Mouse (Mus musculus) MEL (cell line): Measurements from ENCODE around the gene Csnk2b. TPM values are rescaled to one million over a fixed set of nuclear protein-coding genes. Genes with fewer than 3 reads are reported as not detected.

ENCODE experiments used
- DNase-seq: peaks from one replicate; pipeline ENCODE4 v3.0.0; 2011; ENCODE audit warnings: low read depth, low spot score
- H3K27ac ChIP-seq: 2 replicates; pipeline ENCODE4 v1.5.1; 2012; ENCODE audit warnings: low read depth, mild to moderate bottlenecking, control low read depth, low read length, moderate library complexity; ENCODE audit not compliant: control insufficient read depth
- H3K27me3 ChIP-seq, 2 experiments: fragments of 150-350 bp in 1 of 2; sonication (generic) in 1 of 2; 2 replicates each; pipeline ENCODE4 v1.6.1; 2012; ENCODE audit warnings: low read length in 2 of 2, mild to moderate bottlenecking in 2 of 2, improper control_type of control experiment in 1 of 2, moderate library complexity in 1 of 2; ENCODE audit not compliant: insufficient read depth in 2 of 2, control insufficient read depth in 1 of 2
- H3K36me3 ChIP-seq, 2 experiments: 2 replicates each; pipeline ENCODE4 v1.6.1; 2012 to 2014; ENCODE audit warnings: low read length in 2 of 2, improper control_type of control experiment in 1 of 2, inconsistent platforms in 1 of 2, mild to moderate bottlenecking in 1 of 2; ENCODE audit not compliant: insufficient read depth in 2 of 2, control insufficient read depth in 1 of 2
- H3K4me1 ChIP-seq, 2 experiments: fragments of 150-350 bp in 1 of 2; sonication (generic) in 1 of 2; 2 replicates each; pipeline ENCODE4 v1.6.1; 2012; ENCODE audit warnings: low read length in 2 of 2, improper control_type of control experiment in 1 of 2, mild to moderate bottlenecking in 1 of 2; ENCODE audit not compliant: insufficient read depth in 2 of 2, control insufficient read depth in 1 of 2
- H3K4me3 ChIP-seq, 2 experiments: fragments of 150-350 bp in 1 of 2; sonication (generic) in 1 of 2; 2 replicates each; pipeline ENCODE4 v1.5.1; 2012; ENCODE audit warnings: low read depth in 2 of 2, low read length in 2 of 2, mild to moderate bottlenecking in 2 of 2, moderate library complexity in 2 of 2, control low read depth in 1 of 2, improper control_type of control experiment in 1 of 2; ENCODE audit not compliant: control insufficient read depth in 1 of 2, insufficient read depth in 1 of 2
- H3K79me2 ChIP-seq: 2 replicates; pipeline ENCODE4 v1.6.1; 2012; ENCODE audit warnings: mild to moderate bottlenecking, low read length, moderate library complexity; ENCODE audit not compliant: control insufficient read depth, poor library complexity, insufficient read depth
- H3K9ac ChIP-seq: 2 replicates; pipeline ENCODE4 v1.6.1; 2012; ENCODE audit warnings: low read depth, mild to moderate bottlenecking, control low read depth, low read length, moderate library complexity; ENCODE audit not compliant: control insufficient read depth, poor library complexity, severe bottlenecking
- H3K9me3 ChIP-seq: fragments of 150-350 bp; sonication (generic); replicated peaks from 2 replicates; pipeline ENCODE4 v1.6.1; 2012; ENCODE audit warnings: mild to moderate bottlenecking, low read length, improper control_type of control experiment, moderate library complexity; ENCODE audit not compliant: insufficient read depth
- CTCF ChIP-seq, 3 experiments: IDR thresholded peaks in 2 of 3; conservative IDR thresholded peaks in 1 of 3; 2 replicates each; pipeline ENCODE4 v1.5.1; 2011 to 2012; ENCODE audit warnings: low read length in 3 of 3, low read depth in 2 of 3, mild to moderate bottlenecking in 2 of 3, improper control_type of control experiment in 1 of 3, inconsistent platforms in 1 of 3, mixed read lengths in 1 of 3, moderate library complexity in 1 of 3; ENCODE audit not compliant: control insufficient read depth in 1 of 3, insufficient read depth in 1 of 3, poor library complexity in 1 of 3, severe bottlenecking in 1 of 3
- ELF1 ChIP-seq: IDR thresholded peaks from 2 replicates; pipeline ENCODE4 v1.6.1; 2014; ENCODE audit warnings: low read depth, mild to moderate bottlenecking, inconsistent platforms, low read length, improper control_type of control experiment, moderate library complexity
- EP300 ChIP-seq, 2 experiments: IDR thresholded peaks; 2 replicates each; pipeline ENCODE4 v1.6.1; 2011; ENCODE audit warnings: improper control_type of control experiment in 2 of 2, low read length in 2 of 2, low read depth in 1 of 2, mild to moderate bottlenecking in 1 of 2
- GABPA ChIP-seq: IDR thresholded peaks from 2 replicates; pipeline ENCODE4 v1.6.1; 2012; ENCODE audit warnings: low read depth, mild to moderate bottlenecking, inconsistent platforms, low read length, improper control_type of control experiment, moderate library complexity
- GATA1 ChIP-seq: IDR thresholded peaks from 2 replicates; pipeline ENCODE4 v1.6.1; 2011; ENCODE audit warnings: low read depth, low read length, improper control_type of control experiment
- JUND ChIP-seq: IDR thresholded peaks from 2 replicates; pipeline ENCODE4 v1.6.1; 2011; ENCODE audit warnings: low read depth, mild to moderate bottlenecking, improper control_type of control experiment, low read length
- MEF2A ChIP-seq: IDR thresholded peaks from 2 replicates; pipeline ENCODE4 v1.6.1; 2014; ENCODE audit warnings: low read depth, mild to moderate bottlenecking, inconsistent platforms, low read length, improper control_type of control experiment; ENCODE audit not compliant: poor library complexity, insufficient replicate concordance, severe bottlenecking; ENCODE audit errors: extremely low read depth
- MXI1 ChIP-seq: IDR thresholded peaks from 2 replicates; pipeline ENCODE4 v1.6.1; 2011; ENCODE audit warnings: mild to moderate bottlenecking, low read depth, low read length, improper control_type of control experiment
- MYB ChIP-seq: IDR thresholded peaks from 2 replicates; pipeline ENCODE4 v1.6.1; 2011; ENCODE audit warnings: mild to moderate bottlenecking, low read depth, low read length, improper control_type of control experiment
- MYC ChIP-seq: IDR thresholded peaks from 2 replicates; pipeline ENCODE4 v1.6.1; 2011; ENCODE audit warnings: low read depth, mild to moderate bottlenecking, low read length, improper control_type of control experiment, moderate library complexity
- POLR2A ChIP-seq, 2 experiments: IDR thresholded peaks; 2 replicates each; pipeline ENCODE4 v1.6.1; 2011 to 2012; ENCODE audit warnings: low read length in 2 of 2, mild to moderate bottlenecking in 2 of 2, control low read depth in 1 of 2, improper control_type of control experiment in 1 of 2, low read depth in 1 of 2, moderate library complexity in 1 of 2; ENCODE audit not compliant: control insufficient read depth in 1 of 2, insufficient read depth in 1 of 2, poor library complexity in 1 of 2
- RCOR1 ChIP-seq: IDR thresholded peaks from 2 replicates; pipeline ENCODE4 v1.6.1; 2012; ENCODE audit warnings: low read depth, mild to moderate bottlenecking, inconsistent platforms, low read length, improper control_type of control experiment
- SMC3 ChIP-seq: IDR thresholded peaks from 2 replicates; pipeline ENCODE4 v1.6.1; 2011; ENCODE audit warnings: low read depth, low read length, improper control_type of control experiment
- TAL1 ChIP-seq: IDR thresholded peaks from 2 replicates; pipeline ENCODE4 v1.6.1; 2012; ENCODE audit warnings: mild to moderate bottlenecking, inconsistent platforms, low read length, moderate library complexity, mixed read lengths
- USF2 ChIP-seq, 2 experiments: IDR thresholded peaks; 2 replicates each; pipeline ENCODE4 v1.6.1; 2011 to 2012; ENCODE audit warnings: improper control_type of control experiment in 2 of 2, low read length in 2 of 2, borderline replicate concordance in 1 of 2, inconsistent platforms in 1 of 2, low read depth in 1 of 2, mild to moderate bottlenecking in 1 of 2; ENCODE audit not compliant: insufficient read depth in 1 of 2
- polyA plus RNA-seq, 2 experiments: library from polyadenylated mRNA; stranded (reverse) in 1 of 2; unstranded in 1 of 2; fragments of >175 nt in 1 of 2; fragments of >200 nt in 1 of 2; gene quantifications; 2 replicates each; pipeline versions ENCODE4 v1.2.1 to v1.2.4; 2012; ENCODE audit warnings: low replicate concordance in 2 of 2, low read depth in 1 of 2; ENCODE audit not compliant: insufficient read length in 2 of 2, insufficient read depth in 1 of 2, missing spikeins in 1 of 2
- total RNA-seq: library from RNA; depleted of rRNA; stranded (reverse); fragments of 300-350 nt; gene quantifications from 2 replicates; pipeline ENCODE4 v1.2.3, GENCODE M21; 2012

Gene Csnk2b
- total and polyA plus RNA-seq, 3 experiments: 222 to 607 TPM; not detected in 1

- no peak overlapping the region for H3K4me3 ChIP-seq
- DNase-seq: no peak
- H3K9me3 ChIP-seq: no peaks in the 10 kb centered on the region
- no peak overlapping the region for H3K27ac ChIP-seq
- no peak overlapping the region for H3K9ac ChIP-seq
- TF ChIP-seq SMC3: no peak
- TF ChIP-seq RCOR1: no peak
- peaks cover 0 to 16% of the 10 kb centered on the region in 2 experiments; a peak in 3 of 4 replicates for H3K4me1 ChIP-seq
- H3K79me2 ChIP-seq: no peaks in the 10 kb centered on the region
- no peaks in the 10 kb centered on the region; a peak in 1 of 4 replicates for H3K36me3 ChIP-seq
- H3K27me3 ChIP-seq: no peaks in the 10 kb centered on the region
These were observed 50.4 kb downstream of the Csnk2b start for GRCm38 (mm10) chr17:35071454-35071853.

DNA sequence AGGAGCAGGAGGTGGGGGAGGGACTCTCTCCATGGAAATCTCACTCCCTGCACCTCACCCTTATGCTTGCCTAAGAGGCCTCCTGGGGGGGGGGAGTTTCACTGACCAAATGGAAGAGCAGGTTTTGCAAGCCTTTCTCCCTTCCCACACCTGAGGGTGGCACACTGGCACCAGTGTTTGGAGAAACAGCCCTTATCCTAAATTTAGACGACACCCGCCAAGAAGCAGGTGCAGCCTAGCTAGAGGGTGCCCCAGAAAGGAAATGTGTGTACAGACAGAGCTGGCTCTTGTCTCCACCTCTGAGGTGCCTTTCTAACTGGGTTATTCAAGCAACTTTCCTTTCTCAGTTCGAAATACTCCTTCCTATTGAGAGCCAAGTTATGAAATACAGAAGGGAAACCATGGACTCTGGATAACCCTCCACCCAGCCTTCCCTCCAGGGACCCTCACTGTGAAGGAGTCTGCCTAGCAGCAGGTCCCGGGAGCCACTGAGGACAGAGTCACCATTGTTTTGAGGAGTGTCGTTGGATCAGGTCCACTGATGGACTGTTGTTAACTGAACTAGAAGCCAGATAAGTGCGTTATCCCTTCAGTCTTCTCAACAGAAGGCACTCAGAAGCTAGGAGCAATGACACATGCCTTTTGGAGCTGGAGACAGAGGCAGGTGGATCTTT lies 51.2 kb downstream of the Csnk2b start:
- H3K27me3 ChIP-seq: no peaks in the 10 kb centered on the region

GRCm38 (mm10) chr17:35068213-35068914 lies 53.5 kb downstream of the Csnk2b start:
- Histone ChIP-seq H3K4me3 (no peak overlapping the region), H3K36me3 (no peaks in the 10 kb centered on the region; a peak in 1 of 4 replicates), H3K79me2 (no peaks in the 10 kb centered on the region), H3K27me3 (no peaks in the 10 kb centered on the region), H3K4me1 (peaks cover 0 to 16% of the 10 kb centered on the region in 2 experiments; a peak in 3 of 4 replicates)
- TF ChIP-seq USF2 (IDR thresholded peaks at IDR 0.05; ENCODE audit: borderline replicate concordance in 1 of 2, insufficient read depth in 1 of 2, low read depth in 1 of 2, low read length in 2 of 2) (no peak), EP300 (IDR thresholded peaks at IDR 0.05; ENCODE audit: low read depth in 1 of 2, low read length in 2 of 2) (peak in 1 of 2 experiments; percentile 17; a peak in 1 of 4 replicates), JUND (0 out of 2 replicates have a peak, but pooled peaks have one; percentile 38), GABPA (no peak), POLR2A (IDR thresholded peaks at IDR 0.05; ENCODE audit: control insufficient read depth in 1 of 2, insufficient read depth in 1 of 2, low read depth in 1 of 2, low read length in 2 of 2, poor library complexity in 1 of 2) (no peak), TAL1 (no peak), MXI1 (no peak), MYC (no peak), GATA1 (peak; percentile 45; the same call in 1 of the 2 replicates), CTCF (IDR thresholded peaks at IDR 0.05 in 2 of 3, conservative IDR thresholded peaks at IDR 0.05 in 1 of 3; ENCODE audit: control insufficient read depth in 1 of 3, insufficient read depth in 1 of 3, low read depth in 2 of 3, low read length in 3 of 3, poor library complexity in 1 of 3, severe bottlenecking in 1 of 3) (no peak), ELF1 (no peak)
- TF ChIP-seq, all 39 proteins: peak for 3
- no peak overlapping the region for H3K27ac ChIP-seq
- no peaks in the 10 kb centered on the region for H3K9me3 ChIP-seq
- DNase-seq: peak; percentile 50
- no peak overlapping the region for H3K9ac ChIP-seq

More for the DNA sequence above, 51.2 kb downstream of the Csnk2b start:
- Histone ChIP-seq H3K4me3 (no peak overlapping the region), H3K79me2 (no peaks in the 10 kb centered on the region), H3K27ac (no peak overlapping the region), H3K36me3 (no peaks in the 10 kb centered on the region; a peak in 1 of 4 replicates), H3K9ac (no peak overlapping the region), H3K9me3 (no peaks in the 10 kb centered on the region), H3K4me1 (peaks cover 0 to 16% of the 10 kb centered on the region in 2 experiments; a peak in 3 of 4 replicates)
- no peak for DNase-seq
- no peak for TF ChIP-seq GATA1
- no peak for TF ChIP-seq MEF2A
- 0 out of 2 replicates have a peak, but pooled peaks have one; percentile 8 for TF ChIP-seq MYB
